Mouse (Mus musculus) testis, adult 2 months (tissue): Measurements from ENCODE around the gene 1110017D15Rik. TPM values are rescaled to one million over a fixed set of nuclear protein-coding genes. Genes with fewer than 3 reads are reported as not detected.

Experiments used
- H3K27ac ChIP-seq: fragments of 200-500 bp; 2 replicates; pipeline ENCODE4 v1.5.1; 2012; ENCODE audit warnings: low read depth, low read length; ENCODE audit not compliant: control insufficient read depth, insufficient read depth
- H3K27me3 ChIP-seq: fragments of 200-500 bp; 2 replicates; pipeline ENCODE4 v1.6.1; 2012; ENCODE audit warnings: mild to moderate bottlenecking, low read length, moderate library complexity; ENCODE audit not compliant: control insufficient read depth, insufficient read depth
- H3K36me3 ChIP-seq: fragments of 200-500 bp; 2 replicates; pipeline ENCODE4 v1.6.1; 2012; ENCODE audit warnings: mild to moderate bottlenecking, low read length; ENCODE audit not compliant: control insufficient read depth, insufficient read depth
- H3K4me1 ChIP-seq: fragments of 200-500 bp; 2 replicates; pipeline ENCODE4 v1.6.1; 2012; ENCODE audit warnings: low read length; ENCODE audit not compliant: control insufficient read depth, insufficient read depth
- H3K4me3 ChIP-seq: fragments of 200-500 bp; 2 replicates; pipeline ENCODE4 v1.5.1; 2012; ENCODE audit warnings: low read depth, mild to moderate bottlenecking, low read length, moderate library complexity, mixed read lengths; ENCODE audit not compliant: control insufficient read depth
- CTCF ChIP-seq: fragments of 200-500 bp; IDR thresholded peaks from 2 replicates; pipeline ENCODE4 v1.5.1; 2012; ENCODE audit warnings: low read depth, mild to moderate bottlenecking, inconsistent platforms, low read length, moderate library complexity; ENCODE audit not compliant: control insufficient read depth, insufficient read depth, insufficient replicate concordance
- POLR2A ChIP-seq: fragments of 200-500 bp; IDR thresholded peaks from 2 replicates; pipeline ENCODE4 v1.6.1; 2012; ENCODE audit warnings: low read depth, mild to moderate bottlenecking, inconsistent platforms, low read length, moderate library complexity; ENCODE audit not compliant: control insufficient read depth
- polyA plus RNA-seq: library from polyadenylated mRNA; depleted of rRNA; stranded (reverse); fragments of >200 nt; gene quantifications from 2 replicates; pipeline ENCODE4 v1.2.3, GENCODE M21; 2012

1110017D15Rik gene
- polyA plus RNA-seq, 1 experiment, result 1,062 TPM

DNA sequence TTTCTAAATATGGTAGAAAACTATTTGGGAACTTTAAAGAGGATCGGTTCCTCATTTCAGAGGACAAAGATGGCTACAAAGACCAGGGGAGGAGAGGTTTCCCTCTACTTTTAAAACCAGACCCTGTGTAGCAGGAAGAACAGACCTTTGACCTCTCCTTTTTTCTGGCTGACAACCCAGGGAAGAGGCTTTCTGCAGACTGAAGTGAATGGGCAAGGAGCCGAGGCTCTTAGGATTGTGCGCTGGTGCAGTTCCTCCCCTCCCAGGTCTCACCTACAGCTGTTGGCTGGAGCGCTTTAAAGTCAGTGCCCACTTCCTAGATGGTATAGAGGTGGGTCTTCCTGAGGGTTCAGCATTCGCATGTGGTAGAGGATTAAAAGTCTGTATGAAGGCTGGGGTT, 20.1 kb downstream of the 1110017D15Rik start:
- H3K4me3 ChIP-seq, result peak overlapping the region; percentile 85
- TF ChIP-seq POLR2A, result no peak
- TF ChIP-seq CTCF, result no peak
- H3K36me3 ChIP-seq, result no peaks in the 10 kb centered on the region; the same call in 1 of the 2 replicates

DNA sequence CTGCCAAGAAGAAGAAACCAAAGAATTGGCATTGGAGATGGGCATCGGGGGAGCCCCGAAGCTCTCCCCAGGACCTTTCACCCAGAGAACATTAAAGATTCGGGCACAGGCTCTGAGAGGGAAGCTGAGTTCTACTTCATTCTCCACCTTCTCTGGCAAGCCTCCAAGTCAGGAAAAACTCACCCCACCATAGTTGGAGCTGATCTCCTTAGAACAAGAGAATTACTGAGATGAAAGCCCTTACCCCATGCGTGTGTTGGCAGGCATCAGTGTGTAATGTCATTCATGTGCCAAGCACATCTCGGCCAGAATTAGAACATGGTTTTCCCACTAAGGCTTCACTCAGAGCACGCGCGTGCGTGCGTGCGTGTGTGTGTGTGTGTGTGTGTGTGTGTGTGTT, 21.3 kb downstream of the 1110017D15Rik start:
- no peak overlapping the region for H3K4me3 ChIP-seq
- TF ChIP-seq POLR2A (no peak), CTCF (no peak)
- H3K36me3 ChIP-seq, result no peaks in the 10 kb centered on the region; the same call in 1 of the 2 replicates
- H3K4me1 ChIP-seq, result peaks cover 23% of the 10 kb centered on the region
- no peak overlapping the region for H3K27ac ChIP-seq
- no peaks in the 10 kb centered on the region for H3K27me3 ChIP-seq

More for the DNA sequence above, 20.1 kb downstream of the 1110017D15Rik start:
- Histone ChIP-seq H3K27me3 (no peaks in the 10 kb centered on the region), H3K27ac (no peak overlapping the region), H3K4me1 (peaks cover 24% of the 10 kb centered on the region)

DNA sequence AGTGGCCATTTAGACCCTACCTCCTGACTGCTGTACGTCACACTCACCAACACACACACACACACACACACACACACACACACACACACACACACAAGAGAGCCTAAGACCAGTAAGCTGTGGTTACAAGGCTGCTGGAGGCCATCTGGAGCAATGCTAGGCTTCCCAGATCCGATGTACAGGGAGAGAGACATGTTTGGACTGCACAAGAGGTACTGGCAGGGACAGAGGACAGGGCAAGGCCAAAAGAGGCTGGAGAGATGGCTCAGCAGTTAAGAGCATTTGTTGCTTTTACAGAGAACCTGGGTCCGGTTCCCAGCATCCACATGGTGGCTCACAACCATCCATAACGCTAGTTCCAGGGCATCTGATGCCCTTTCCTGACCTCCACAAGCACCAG, 22.1 kb downstream of the 1110017D15Rik start:
- peaks cover 23% of the 10 kb centered on the region for H3K4me1 ChIP-seq
- TF ChIP-seq POLR2A (no peak), CTCF (no peak)
- H3K4me3 ChIP-seq, result no peak overlapping the region
- H3K27ac ChIP-seq, result no peak overlapping the region
- H3K27me3 ChIP-seq, result no peaks in the 10 kb centered on the region
- H3K36me3 ChIP-seq, result no peaks in the 10 kb centered on the region; the same call in 1 of the 2 replicates

DNA sequence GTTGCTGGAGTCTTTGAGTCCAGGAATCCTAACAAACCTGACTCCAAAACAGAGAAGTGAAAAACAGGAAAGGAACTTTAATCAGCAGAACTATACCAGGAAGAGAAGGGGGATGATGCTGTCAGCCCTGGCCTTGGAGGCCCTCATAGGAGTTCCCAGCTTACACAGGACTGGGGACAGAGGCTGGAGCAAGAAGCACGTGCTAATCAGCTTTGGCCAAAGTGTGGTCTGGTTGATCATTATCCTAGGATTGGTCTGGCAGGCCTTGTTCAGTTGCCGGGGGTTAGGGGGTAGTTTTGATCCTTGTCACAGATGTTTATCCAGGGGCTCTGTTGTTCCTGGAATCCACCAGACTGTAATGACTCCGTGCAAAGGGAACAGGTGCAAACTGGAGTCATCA, 22.8 kb downstream of the 1110017D15Rik start:
- Histone ChIP-seq H3K4me1 (peaks cover 16% of the 10 kb centered on the region), H3K27ac (no peak overlapping the region), H3K36me3 (no peaks in the 10 kb centered on the region; the same call in 1 of the 2 replicates), H3K27me3 (no peaks in the 10 kb centered on the region), H3K4me3 (no peak overlapping the region)
- TF ChIP-seq POLR2A (no peak), CTCF (no peak)

DNA sequence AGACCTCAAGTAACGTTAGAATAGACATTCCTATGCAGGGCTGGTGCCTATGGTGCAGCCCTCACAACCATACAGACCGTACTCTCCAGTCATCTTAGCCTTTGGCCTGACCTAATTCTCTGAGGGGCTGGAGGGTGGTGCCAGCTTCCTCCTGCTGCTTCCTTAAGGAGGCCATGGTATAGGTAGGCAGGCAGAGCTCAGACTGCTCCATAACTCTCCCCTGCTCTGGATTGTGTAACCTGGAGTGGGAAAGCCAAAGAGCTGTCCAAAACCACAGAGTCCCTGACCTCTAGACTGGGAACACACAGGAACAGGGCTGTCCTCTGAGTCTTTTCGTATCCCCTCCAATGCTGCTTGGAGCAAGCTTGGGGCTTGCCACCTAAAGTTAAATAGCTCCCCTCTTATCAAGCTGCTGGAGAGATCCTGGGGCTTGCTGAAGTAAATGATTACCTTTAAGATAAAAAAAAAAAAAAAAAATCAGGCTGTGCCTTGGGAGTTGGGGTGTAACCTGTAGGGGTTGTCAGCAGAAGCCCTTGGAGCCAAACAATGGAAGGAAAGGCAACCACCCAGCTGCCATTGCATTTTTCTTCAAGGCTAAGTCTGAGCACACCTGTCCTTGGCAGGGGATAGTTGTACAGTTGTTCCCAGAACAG, 23.5 kb downstream of the 1110017D15Rik start:
- no peak overlapping the region for H3K27ac ChIP-seq
- no peaks in the 10 kb centered on the region for H3K27me3 ChIP-seq
- H3K4me1 ChIP-seq, result peaks cover 8% of the 10 kb centered on the region
- TF ChIP-seq CTCF (no peak), POLR2A (no peak)
- H3K4me3 ChIP-seq, result no peak overlapping the region
- no peaks in the 10 kb centered on the region; the same call in 1 of the 2 replicates for H3K36me3 ChIP-seq

DNA sequence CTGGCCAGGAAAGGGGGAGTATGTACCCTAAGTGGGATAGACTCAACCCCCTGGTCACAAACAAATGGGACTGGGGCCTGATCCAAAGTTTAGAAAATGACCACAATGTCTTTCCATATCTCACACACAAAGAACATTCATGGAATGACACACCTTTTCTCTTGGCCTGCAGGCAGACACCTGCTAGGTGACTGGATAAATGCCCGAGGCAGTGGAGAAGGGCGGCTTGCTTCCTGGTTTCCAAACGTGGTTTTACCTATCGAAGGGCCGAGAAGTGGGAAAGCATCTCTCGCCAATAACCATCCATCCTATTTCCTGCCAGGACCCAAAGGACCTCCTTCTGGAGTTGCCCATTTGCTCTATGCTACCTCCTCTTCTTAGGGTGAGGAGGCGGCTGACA, 24.2 kb downstream of the 1110017D15Rik start:
- H3K36me3 ChIP-seq, result no peaks in the 10 kb centered on the region; the same call in 1 of the 2 replicates
- H3K4me3 ChIP-seq, result no peak overlapping the region
- TF ChIP-seq CTCF (no peak), POLR2A (no peak)
- H3K4me1 ChIP-seq, result peaks cover 7% of the 10 kb centered on the region
- no peak overlapping the region for H3K27ac ChIP-seq
- no peaks in the 10 kb centered on the region for H3K27me3 ChIP-seq

DNA sequence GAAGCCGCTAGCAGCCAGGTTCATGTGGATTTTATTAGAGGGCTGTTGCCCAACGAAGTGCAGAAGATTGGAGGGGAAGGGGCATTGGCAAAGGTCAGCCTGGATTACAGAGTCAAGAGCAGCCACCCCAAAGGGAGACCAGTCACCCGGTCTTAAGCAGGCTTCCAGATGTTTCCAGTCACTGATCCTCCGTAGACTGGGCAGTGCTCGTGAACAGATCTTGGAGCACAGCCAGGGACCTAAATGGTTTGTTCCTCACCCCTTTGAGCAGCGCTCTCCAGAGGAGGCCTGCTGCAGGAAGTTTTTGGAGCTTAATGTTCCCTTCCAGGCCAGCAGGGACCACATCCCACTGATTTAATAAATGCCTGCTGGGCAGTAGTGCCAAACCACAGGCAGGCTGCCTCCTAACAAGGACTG, 35.5 kb downstream of the 1110017D15Rik start:
- Histone ChIP-seq H3K27ac (no peak overlapping the region), H3K36me3 (no peaks in the 10 kb centered on the region), H3K27me3 (no peaks in the 10 kb centered on the region), H3K4me3 (no peak overlapping the region), H3K4me1 (no peaks in the 10 kb centered on the region; the same call in 1 of the 2 replicates)
- no peak for TF ChIP-seq POLR2A
- TF ChIP-seq CTCF, result no peak
